Mouse (Mus musculus) CD4-positive, CD25-positive, alpha-beta regulatory T cell, adult 9 weeks (primary cell): ENCODE measurements around the gene Zmynd19. TPM values are rescaled to one million over a fixed set of nuclear protein-coding genes. Genes with fewer than 3 reads are reported as not detected.

Experiments
- polyA plus RNA-seq: library from polyadenylated mRNA; unstranded; fragments of 100-300 nt; shearing (Covaris generic); gene quantifications from one replicate; pipeline ENCODE4 v1.2.1, GENCODE M21; 2017

Zmynd19 gene
- 0.81 TPM for polyA plus RNA-seq

DNA sequence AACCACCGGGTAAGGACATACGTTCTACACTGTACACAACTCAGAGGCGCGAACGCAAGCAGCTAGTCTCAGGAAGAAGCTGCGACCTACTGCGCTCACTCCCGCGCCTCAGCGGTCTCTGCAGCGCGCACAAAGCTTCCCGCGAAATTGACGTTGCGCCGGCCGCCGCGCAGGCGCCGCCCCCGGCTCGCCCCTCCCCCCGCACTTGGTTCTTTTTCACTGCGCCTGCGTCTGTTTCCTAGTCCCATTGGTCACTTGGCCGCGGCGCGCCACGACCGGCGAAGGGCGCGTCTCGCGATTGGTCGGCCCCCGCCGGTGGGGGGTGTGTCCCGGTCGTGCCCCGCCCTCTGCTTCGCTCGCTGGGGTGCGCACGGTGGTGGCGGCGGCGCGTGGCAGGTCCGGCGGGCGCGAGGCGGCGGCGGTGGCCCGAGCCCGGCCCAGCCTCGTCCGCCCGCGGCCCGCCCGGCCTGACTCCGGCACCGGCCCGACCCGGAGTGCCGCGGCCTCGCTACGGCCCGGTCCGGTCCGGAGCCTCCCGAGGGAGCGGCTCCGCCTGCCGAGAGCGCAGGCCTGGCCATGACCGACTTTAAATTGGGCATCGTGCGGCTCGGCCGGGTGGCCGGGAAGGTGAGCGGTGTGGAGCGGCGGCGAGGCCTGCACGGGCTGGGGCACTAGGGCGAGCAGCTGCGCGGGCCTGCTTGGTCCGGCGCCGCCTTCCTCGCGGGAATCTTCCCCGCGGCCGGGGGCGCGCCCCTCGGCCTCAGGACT lies at the start of gene Zmynd19:
Gene Zmynd19, plus strand, starts transcription at position 372 of the 768 bp plus-strand sequence.

DNA sequence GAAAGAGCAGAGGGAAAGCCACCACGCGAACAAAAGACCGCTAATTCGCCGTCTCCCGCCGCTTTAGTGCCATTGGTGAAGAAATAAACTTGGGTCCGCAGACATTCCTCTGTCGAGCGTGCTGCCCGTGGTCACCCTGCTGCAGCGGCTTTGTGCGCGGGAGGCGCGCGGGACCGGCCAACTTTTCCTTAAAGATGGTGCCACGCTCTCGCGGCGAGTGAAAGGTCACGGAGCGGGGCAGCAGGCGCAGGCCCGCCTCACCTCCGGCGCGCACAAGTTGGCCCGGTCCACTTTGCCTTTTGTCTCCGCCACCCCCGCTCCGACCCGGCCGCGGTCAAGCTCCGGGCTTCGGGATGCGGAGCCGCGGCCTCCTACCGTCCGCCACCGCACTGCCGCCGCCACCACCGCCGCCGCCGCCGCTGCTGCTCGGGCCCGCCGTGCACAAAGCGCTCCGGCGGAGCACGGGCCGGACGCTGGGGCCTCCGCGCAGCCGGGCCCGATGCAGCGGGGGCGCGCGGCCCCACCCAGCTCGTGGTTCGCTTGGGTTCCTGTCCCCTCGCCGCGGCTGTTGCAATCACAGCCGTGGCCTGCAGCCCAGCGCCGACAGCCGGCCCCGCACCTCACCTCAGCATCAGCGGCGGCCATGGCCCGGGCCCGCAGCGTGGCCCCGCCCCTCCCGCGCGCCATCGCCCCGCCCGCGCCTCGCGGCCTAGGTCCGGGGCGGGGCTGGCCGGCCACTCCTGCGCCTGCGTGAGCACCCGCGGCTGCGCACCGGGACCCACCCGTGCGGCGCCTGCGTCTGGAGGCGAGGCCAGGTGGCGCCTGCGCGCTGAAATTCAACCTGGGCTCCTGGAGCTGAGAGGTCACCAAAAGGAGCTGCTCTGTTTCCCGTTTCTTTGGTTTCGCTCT lies 30.4 kb upstream of the Zmynd19 start, which contains the start of gene Ehmt1:
Gene Ehmt1, minus strand, starts transcription at position 685 of the 909 bp plus-strand sequence.

GRCm38 (mm10) chr2:24935057-24935796 lies 14.4 kb upstream of the Zmynd19 start, which contains the start of gene Arrdc1:
Gene Arrdc1 (minus strand): TSS chr2:24935252.

GRCm38 (mm10) chr2:24962304-24963000 lies 12.9 kb downstream of the Zmynd19 start, which contains the start of gene Dph7:
Gene Dph7 (plus strand): TSS chr2:24962400.

DNA sequence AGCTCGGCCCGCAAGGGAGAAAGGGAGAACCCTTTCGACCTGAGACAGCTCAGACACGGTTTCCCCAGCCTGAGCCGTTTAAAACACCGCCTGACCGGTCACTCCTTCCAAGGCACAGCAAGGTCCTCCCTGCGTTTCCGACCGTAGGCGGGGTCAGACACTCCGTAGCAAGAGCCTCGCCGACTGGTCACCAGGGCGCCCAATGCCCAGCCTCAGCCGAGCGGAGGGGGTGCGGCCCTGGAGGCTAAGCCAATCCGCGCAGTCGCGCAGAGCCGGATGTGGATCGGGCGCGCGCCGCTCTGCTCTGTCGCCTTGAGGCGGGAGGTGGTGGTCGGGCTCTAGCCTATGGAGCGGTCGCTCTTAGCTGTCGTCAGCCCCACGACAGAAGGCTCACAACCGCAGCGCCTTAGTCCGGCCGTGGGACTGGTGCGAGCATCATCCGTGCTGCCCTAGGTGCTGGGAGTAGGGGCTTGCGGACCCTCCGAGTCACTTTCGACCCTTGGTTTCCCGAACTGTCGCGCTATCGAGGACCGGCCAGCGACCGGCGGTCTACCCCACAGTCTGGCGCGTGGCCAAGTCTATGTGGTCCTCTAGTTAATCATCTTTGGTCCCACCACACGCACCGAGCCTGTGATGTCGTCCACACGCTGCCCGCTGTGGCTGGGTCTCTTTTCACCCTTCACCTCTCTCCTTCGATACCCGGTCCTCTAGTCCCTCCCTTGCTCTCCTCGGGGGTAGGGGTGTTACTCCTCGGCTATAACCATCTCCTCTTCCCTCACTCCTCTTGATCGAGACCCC lies 25.5 kb downstream of the Zmynd19 start, which contains the start of gene Mrpl41:
Gene Mrpl41, minus strand, starts transcription at position 193 of the 798 bp plus-strand sequence.

GRCm38 (mm10) chr2:24975704-24976297 lies 26.2 kb downstream of the Zmynd19 start, which contains the start of gene Pnpla7:
Gene Pnpla7 (plus strand): TSS chr2:24976033.

Other genes with a start within 250 kb of the Zmynd19 start
- not detected for gene Cacna1b, start 186.6 kb upstream of the Zmynd19 start, polyA plus RNA-seq
- gene Ehmt1, start 30.2 kb upstream of the Zmynd19 start, polyA plus RNA-seq, result 55.3 TPM
- 282 TPM for gene Arrdc1, start 14.5 kb upstream of the Zmynd19 start, polyA plus RNA-seq
- gene Dph7, start 12.6 kb downstream of the Zmynd19 start, polyA plus RNA-seq, result 37.0 TPM
- gene Mrpl41, start 25.3 kb downstream of the Zmynd19 start, polyA plus RNA-seq, result 118 TPM
- 110 TPM for gene Pnpla7, start 26.2 kb downstream of the Zmynd19 start, polyA plus RNA-seq
- gene Nsmf, start 104.6 kb downstream of the Zmynd19 start, polyA plus RNA-seq, result 18.3 TPM
- 0.93 TPM for gene Entpd8, start 130.5 kb downstream of the Zmynd19 start, polyA plus RNA-seq
- 12.8 TPM for gene Noxa1, start 145.4 kb downstream of the Zmynd19 start, polyA plus RNA-seq
- 0.25 TPM for gene Nrarp, start 231.0 kb downstream of the Zmynd19 start, polyA plus RNA-seq
- gene Tor4a, start 247.1 kb downstream of the Zmynd19 start, polyA plus RNA-seq, result 144 TPM